Mouse (Mus musculus) adrenal gland, postnatal 25 days (tissue): Measurements from ENCODE around the gene Rabepk. TPM values are rescaled to one million over a fixed set of nuclear protein-coding genes. Genes with fewer than 3 reads are reported as not detected.
A peak's percentile ranks its signal among the peaks of the same experiment; 100 is the strongest.
"Not testable (repeated sequence)": the region's sequence is repeated elsewhere in the genome, so short reads cannot be mapped to it uniquely, and the experiment has no call there.

ENCODE experiments used
- DNase-seq: peaks from one replicate; pipeline ENCODE4 v3.0.0; 2021; ENCODE audit warnings: mixed read lengths
- long read RNA-seq: library from polyadenylated mRNA; stranded (forward); transcript quantifications from one replicate; pipeline ENCODE4 v2.0.0, GENCODE M21; 2021
- total RNA-seq: library from RNA; stranded (reverse); gene quantifications from 2 replicates; pipeline ENCODE4 v1.2.3, GENCODE M21; 2021

The Rabepk gene
- 22.6 and 30.6 TPM in 2 replicates for total RNA-seq
- long read RNA-seq, transcript Rabepk-207 (8 exons, 2,968 nt) = major isoform, 17 of 34 reads
- long read RNA-seq, partial matches to known transcripts = 6 of 34 reads
- long read RNA-seq, other reads (novel, unspliced or antisense) = 10 of 34 reads

DNA sequence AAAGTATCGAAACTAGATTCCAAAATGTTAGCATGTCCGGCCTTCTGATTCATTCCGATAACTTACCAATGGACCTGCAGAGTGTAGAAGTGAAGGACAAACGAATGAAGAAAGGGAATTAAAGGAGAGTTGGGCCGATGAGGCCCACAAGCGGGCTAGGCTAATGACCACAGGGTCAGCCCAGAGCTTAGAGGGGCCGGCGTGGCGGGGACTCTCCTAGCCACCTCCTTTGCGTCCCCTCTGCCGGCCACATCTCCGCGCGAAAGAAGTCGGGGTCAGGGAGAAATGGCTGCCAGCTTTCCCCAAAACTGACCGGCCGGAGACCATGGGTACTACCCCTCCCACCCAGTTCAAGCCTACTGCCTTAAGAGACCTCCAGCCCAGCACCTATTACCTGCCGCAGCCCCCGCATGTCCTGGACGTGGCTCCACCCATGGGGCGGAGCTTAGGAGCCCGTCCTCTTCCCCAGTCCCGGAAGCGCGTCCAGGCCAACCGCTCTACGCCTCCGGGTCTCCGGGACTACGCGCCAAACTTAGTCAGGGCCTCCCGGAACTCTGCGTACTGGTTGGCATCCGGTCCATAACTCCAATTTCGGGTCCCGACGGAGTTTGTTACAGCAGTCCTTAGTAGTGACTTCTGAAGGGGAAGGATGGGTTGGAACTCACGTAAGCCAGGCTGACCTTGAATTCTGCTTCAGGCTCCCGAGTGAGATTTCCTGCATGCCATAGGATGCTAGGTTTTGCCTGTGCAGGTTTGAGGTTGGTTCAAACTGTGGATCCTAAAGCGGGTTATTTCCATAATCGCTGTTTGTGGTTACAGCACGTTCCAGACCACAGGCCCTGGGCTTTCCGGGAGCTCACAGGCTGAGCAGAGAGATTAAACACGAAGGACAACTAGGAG is at the start of gene Rabepk:
Gene Rabepk, minus strand, starts transcription at position 556 of the 900 bp plus-strand sequence.
- peak; percentile 84 for DNase-seq

DNA sequence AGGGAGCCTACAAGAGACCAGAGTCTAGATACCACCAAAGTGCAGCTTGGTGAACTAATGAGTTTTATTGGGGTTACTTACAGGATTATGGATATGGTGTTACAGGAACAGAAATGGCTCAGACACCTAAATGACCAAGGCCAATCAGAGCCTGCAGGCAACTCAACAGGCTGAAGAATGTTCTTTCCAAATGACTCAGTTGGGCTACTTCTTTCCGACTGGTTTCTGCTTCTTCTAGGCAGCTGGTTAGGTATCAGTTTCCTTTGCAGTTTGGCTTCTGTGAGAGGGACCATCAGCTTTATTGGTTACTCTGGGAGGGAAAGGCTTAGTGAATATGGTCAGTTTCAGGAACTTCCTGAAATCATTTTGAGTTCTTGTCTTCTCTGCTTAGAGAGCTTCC is 48.0 kb upstream of the Rabepk start:
- no peak for DNase-seq

DNA sequence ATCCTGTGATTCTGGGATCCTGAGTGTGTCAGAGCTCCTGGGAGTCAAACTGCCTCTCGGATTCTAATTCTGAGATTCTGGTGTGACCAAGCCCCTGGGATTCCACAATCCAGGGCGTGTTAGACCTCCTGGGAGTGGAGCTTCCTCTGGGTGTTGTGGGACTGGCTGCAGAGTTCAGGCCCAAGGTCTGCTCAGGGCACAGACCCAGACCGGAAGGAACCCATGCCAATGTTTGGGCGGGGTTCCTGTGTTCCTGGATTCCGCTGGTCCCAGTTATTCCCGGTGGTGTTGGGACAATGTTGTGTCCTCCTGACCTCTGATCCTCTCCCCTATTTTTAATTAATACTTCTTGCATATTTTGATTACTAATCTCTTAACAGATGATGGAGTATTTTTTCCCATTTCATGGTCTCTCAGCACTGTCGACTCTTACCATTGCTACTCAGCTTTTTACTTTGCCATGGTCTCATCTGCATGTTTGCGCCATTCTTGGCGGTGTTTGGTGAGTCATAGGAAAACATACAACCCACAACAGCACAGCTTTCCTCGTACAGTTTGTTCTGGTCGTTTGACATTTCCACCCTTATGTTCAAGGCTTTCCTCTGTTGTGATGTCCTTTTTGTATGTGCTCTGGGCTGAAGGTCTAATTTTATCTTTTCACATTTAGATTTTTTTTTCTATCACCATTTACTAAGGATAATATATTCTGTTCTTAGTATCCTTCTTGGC is 43.7 kb upstream of the Rabepk start:
- peak; percentile 71 for DNase-seq

DNA sequence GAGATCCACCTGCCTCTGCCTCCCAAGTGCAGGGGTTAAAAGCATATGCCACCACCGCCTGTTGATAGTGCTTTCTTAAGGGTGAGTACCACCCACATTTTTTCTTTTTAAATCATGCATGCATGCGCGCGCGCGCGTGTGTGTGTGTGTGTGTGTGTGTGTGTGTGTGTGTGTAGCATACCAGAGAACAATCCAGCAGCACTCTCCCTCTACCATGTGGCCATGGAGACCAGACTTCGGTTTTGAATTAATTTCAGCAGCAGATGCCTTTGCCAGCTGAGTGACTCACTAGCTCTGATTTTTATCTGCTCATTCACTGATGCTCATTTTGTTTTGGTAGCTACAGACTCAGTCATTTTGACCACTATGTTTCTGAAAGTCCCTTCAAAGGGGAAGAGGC is 42.0 kb upstream of the Rabepk start:
- no peak for DNase-seq

DNA sequence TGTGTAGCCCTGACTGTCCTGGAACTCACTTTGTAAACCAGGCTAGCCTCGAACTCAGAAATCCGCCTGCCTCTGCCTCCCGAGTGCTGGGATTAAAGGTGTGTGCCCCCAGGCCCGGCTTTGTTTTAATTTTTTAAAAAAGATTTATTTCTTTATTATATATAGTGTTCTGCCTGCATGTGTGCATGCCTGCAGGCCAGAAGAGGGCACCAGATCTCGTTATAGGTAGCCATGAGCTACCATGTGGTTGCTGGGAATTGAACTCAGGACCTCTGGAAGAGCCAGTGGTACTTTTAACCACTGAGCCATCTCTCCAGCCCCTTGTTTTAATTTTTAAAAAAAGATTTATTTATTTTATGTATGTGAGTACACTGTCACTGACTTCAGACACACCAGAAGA is 40.4 kb upstream of the Rabepk start:
- not testable (repeated sequence) for DNase-seq

DNA sequence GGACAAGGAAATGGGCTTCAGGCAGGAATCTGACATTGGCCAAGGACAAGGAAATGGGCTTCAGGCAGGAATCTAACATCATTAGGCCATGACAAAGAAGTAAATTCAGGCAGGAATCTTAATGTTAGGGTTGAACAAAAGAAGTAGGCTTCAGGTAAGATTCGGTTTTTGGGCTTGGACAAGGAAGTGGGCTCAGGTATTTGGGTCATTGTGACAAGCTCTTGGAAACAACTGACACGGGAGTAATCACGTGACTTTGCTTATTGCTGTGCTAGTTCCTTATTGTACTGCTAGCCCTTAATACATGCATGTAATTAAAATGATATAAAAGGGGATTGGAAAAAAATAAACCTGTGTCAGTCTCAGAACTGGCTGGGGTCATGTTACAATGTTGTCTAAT is 36.0 kb upstream of the Rabepk start:
- no peak for DNase-seq

DNA sequence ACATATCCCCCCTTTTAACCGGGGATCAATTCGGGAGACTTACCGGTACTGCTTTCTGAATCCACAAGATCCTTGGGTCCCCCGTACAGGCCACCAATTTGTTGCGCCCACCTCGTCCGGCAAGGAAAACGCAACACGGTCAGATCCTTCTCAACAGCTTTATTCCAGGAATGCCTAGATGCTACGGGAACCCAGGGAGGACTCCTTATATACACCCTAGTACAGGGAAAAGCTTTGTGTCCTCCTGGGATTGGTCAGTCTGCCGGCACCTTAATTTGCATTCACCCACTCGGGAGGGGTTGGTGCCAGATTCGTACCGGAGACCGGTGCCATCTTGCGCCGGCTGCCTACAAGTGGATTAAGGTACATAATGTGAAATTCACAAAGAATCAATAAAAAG is 33.9 kb upstream of the Rabepk start:
- DNase-seq = no peak

DNA sequence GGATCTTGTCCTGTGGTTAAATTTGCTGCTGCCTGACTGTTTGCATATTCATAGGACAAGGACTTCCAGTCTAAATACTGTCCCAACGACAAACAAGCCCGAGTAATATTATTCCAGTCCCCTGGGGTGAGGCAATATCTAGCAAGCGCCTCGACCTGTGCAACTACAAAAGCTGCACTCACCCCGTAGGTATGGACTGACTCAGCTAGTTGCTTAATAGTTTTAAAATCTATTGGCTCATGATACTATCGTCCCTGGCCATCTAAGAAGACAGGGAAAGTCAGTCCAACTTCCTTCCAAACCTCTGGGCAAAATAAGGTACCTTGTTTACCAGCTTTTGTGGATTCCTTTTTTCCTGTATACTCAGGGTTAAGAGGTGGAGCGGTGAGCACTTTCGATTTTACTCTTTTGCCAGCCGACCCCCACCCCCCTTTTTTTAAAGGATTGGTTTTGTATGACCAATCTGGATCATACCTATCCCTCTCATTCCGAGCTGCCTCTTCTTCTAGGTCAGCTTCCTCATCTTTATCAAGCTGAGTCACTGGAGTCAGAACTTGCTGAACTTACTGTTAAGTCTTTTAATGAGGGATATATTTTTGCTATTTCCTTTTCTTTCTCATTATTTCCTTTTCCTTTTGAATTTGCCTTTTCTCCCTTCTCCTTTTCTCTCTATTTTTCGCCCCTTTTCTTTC is 33.2 kb upstream of the Rabepk start, which contains the start of gene Gm34653:
Gene Gm34653, plus strand, starts transcription at position 242 of the 692 bp plus-strand sequence.
- DNase-seq = not testable (repeated sequence)

DNA sequence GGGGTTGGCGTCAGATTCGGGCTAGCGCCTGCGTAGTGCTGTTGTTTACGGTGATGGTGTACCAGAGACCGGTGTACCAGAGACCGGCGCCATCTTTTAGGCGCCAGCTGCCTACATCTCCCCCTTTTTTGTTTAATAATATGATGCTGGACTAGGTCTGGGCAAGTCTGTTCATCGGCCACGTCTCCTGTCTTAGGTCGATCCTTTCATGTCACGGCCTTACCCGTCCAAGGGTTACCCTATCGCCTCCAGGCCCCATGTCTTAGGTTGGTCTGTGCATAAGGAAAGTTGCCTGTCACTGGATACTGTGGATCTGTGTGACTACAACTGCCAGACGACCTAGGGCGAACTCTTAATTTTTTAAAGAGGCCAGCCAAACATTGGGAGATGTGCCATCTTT is 30.4 kb upstream of the Rabepk start:
- DNase-seq = not testable (repeated sequence)

DNA sequence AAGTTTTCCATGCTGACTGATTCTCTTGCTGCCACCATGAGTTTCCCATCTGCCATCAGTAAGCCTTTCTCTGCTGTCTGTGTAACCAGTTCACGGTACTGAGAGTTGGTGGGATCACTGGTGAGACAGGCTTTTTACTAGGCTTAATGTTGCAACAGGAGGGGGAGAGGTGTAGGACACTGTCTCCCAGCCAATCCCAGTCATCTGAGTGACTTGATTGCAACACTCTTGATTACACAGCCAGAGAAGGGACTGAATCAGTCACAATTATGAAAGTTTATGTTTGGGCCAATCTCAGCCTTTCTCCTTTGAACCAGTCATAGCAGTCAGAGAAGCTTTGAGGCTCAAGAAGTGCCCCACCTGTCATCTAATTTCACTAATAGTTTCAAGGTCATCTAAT is 28.3 kb upstream of the Rabepk start:
- no peak for DNase-seq

DNA sequence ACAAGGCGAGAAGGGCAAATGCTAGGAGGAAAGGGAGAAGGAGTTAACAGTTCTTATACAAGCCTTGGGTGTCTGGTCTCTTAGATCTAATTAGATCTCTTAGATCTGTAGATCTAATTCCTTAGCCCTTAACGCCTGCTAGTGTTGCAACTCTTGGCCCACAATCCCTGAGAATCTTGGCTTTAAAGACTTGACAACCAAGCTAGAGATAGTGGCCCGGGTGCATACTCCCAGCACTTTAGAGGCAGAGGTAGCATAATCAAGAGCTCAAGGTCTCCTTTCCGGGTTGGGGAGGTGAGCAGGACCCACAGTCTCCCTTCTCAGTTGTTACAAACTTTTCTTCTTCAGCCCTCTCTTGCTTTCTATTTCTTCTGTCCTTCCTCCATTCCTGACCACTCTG is 27.9 kb upstream of the Rabepk start:
- no peak for DNase-seq

DNA sequence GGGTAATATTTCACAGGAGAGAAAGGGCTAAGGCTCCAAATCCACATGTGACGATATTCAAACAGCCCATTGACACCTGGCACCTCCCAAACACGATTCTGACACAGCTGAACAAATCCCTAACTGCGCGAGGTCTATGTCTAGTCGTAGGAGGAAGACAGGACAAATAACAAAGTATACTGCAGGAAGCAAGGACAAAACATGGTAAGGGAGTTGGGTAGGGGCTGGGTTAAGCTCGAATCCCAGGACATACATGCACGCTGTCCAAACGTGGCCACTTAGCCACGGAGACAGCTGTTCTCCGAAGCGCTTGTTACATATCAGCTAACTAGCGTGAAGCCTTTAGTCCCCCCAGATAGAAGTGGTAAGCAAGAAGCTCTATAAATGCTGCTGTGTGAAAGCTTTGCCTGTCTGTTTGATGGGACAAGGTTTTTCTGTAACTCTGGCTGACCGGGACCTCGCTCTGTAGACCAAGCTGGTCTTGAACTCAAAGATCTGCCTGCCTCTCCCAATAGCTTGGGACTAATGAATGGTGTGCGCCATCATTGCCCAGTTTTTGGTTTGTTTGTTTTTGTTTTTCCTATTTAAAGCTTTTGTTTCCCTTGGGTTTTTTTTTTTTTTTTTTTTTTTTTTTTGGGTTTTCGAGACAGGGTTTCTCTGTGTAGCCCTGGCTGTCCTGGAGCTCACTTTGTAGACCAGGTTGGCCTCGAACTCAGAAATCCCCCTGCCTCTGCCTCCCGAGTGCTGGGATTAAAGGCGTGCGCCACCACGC is 26.9 kb upstream of the Rabepk start:
- no peak for DNase-seq

DNA sequence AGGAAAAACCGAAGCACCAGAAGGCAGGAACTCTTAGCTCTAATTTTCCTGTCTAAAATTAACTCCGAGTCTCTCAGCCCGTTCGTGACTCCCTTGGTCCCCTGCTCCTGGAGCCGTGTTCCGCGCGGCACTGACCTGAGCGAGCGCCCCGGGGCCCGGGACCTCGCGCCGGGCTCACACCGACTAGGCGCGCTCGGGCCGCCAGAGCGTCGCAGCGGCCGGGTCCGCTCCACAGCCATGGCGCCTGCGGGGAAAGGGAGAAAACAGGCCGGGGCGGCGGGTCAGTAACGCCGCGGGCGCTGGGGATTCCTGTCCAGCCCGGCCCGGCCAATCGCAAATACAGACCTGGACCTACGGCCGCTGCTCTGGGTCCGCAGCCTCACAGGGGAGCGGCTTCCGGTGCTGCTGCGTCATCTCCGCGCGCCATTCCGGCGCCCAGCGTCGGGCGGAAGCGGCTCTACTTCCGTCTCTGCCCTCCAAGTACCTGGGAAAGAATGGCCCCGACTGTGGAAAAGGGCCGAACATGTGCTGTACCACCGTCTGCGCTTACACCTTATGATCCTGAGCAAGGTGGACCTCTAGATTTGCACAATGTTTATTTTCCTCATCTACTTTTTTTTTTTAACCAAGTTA is 26.2 kb upstream of the Rabepk start, which contains the start of gene Fbxw2:
Gene Fbxw2, minus strand, starts transcription at position 485 of the 633 bp plus-strand sequence.
- peak; percentile 93 for DNase-seq

DNA sequence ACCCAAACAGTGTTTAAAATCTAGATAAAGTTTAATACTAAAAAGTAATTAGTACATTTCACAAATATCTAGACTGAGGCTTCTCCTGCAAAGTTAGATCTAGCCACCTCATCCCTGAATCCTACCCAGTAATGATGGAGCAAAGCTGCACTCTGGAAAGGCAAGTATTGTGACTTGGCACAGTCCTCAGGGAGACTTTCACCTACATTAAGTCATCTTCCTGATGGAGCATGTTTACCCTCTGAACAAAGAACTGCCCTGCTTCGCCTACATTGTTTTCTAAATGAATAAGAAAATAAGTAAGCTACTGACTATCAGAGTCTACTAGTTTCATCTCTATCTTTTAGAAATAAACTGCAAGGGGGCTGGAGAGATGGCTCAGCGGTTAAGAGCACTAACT is 18.8 kb upstream of the Rabepk start:
- no peak for DNase-seq

DNA sequence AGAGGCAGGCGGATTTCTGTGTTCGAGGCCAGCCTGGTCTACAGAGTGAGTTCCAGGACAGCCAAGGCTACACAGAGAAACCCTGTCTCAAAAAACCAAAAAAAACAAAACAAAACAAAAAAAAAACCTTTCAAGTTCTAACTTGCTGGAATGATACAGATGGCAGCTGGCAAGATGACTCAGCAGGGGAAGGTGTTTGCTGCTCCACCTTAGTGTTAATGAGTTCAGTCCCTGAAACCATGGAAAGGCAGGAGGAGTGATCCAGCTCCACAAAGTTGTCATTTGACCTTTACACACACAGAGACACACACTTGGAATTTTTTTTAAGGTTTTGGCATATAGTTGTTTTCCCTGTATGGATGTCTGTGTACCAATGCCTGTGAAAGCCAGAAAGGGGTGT is 16.2 kb upstream of the Rabepk start:
- DNase-seq = not testable (repeated sequence)

DNA sequence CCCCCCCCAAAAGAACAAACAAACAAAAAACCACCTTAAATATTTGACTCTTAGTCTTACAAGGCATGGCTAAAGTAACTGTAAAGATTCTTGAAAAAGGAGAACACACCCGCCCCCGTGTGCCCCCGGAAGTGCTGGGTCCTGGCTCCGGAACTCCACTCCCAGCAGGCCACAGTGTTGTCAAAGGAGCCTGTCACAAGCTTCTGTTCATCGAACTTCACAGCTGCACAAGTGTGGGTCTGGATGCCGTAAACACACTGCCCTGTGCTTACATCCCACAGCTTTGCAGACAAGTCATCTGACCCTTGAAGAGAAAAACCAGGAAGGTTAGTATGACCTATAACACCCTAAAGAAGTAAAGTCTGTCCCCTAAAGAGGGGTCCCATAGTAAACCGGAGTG is 13.0 kb upstream of the Rabepk start:
- DNase-seq = no peak

DNA sequence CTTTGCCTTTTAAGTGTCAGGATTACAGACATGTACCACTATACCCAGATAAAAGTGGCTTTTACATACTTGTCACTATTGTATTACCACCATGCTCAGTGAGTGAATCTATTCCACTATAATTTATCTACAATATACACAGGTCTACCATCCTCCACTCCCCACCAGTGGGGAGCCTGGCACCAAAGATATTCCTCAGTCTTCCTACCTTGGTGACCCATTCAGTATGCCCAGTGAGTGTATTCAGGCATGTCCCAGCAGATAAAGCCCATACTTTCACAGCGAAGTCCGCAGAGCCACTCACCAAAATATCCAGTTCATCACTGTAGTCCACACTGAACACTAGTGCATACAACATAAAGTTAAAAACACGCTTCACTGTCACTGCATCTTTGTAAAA is 11.1 kb upstream of the Rabepk start:
- no peak for DNase-seq

DNA sequence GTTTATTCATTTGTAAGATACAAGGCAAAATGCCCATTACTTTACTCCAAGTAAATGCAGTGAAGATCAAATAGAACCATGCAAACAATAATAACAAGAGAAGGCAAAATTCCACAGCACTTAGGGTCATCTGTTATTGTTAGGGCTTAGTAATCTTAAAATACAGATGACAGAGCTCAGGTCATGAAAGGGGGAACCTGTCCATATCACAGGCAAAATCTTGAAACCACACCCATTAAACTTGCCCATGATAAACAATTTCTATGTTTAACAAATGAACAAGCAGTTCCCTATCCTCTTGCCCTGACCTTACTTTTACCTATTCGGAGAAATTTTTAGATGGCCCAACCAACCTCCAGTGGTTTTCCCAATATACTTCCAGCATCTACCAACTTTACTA is 9.9 kb upstream of the Rabepk start:
- DNase-seq = no peak

DNA sequence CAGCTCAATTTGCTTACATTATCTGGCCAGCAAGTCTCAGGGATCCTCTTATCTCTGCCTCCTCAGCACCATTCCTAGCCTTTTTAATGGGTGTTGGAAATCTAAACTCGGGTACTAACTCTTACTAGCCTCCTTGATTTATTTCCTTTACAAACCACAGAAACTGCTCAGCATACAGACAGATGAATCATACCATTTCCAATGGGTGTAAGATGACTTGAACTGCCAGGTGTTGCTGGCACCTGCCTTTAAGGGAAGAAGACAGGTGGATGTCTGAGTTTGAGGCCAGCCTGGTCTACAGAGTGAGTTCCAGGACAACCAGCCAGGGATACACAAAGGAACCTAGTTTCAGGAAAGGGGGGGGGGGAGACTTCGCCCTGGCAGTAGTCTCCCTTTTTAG is 8.3 kb upstream of the Rabepk start:
- DNase-seq = no peak

DNA sequence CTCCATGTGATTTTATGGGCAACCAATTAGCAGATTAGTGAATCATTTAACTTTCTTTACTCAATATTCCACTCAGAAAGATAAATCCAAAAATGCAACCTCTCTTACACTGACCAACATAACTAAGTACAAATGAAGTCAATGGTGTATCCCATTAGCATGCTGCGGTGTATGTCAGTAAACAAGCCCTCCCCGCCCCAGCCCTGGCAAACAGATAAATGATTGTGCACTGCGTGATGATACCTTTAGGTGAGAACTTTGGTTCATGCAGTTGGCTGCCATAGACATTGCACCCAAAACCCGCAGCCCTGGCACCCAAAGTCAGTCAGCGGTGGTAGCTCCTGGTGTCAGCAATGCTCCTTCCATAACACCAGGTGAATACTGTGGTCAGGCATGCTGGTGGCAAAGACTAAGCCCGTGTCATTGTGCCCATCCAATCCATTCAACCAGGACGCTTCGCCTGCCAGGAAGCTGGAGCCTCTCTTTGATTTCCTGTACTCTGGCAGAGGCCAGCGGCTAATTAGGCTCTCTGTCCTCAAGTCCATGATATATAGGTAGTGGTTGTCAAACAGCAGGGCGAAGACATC is 5.7 kb upstream of the Rabepk start:
- DNase-seq = no peak

DNA sequence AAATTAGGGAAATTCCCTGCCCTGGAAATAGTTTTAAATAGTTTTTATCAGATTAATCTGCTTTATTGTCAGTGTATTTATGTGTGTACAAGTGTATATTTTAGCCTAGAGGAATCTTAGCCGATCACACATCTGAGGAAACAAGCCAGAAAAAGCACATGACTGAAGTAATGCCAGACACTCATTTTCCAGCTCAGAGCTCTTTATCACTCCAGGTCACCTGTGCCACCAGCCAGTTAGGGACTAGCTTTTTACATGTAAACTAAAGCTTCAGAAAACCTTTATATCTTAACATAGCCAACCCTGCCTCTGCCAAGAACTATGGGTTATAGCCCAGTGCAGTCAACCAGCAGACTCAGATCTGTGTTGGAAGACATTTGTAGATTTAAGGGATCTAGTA is 5.1 kb upstream of the Rabepk start:
- no peak for DNase-seq
